Mouse (Mus musculus) kidney, embryonic 16.5 days (tissue): ENCODE measurements around the gene Mtmr10. TPM values are rescaled to one million over a fixed set of nuclear protein-coding genes. Genes with fewer than 3 reads are reported as not detected.

Experiments
- ATAC-seq: fragments of 200-750 bp; cut with Nextera tagmentation; 2 replicates; pipeline ENCODE4 v1.8.0; 2017; ENCODE audit warnings: moderate TSS enrichment; ENCODE audit not compliant: low FRiP score, low TSS enrichment
- H3K27ac ChIP-seq: fragments of 300-500 bp; sonication (generic); 2 replicates; pipeline ENCODE4 v1.5.1; 2014; ENCODE audit warnings: low read length
- H3K27me3 ChIP-seq: fragments of 300-500 bp; sonication (generic); 2 replicates; pipeline ENCODE4 v1.6.1; 2014; ENCODE audit warnings: low read length, control low read depth, mixed read lengths; ENCODE audit not compliant: insufficient read depth
- H3K36me3 ChIP-seq: fragments of 300-500 bp; sonication (generic); 2 replicates; pipeline ENCODE4 v1.6.1; 2014; ENCODE audit warnings: low read length, control low read depth, mixed read lengths; ENCODE audit not compliant: insufficient read depth
- H3K4me1 ChIP-seq: fragments of 300-500 bp; sonication (generic); 2 replicates; pipeline ENCODE4 v1.6.1; 2014; ENCODE audit warnings: low read length, control low read depth, mixed read lengths; ENCODE audit not compliant: insufficient read depth
- H3K4me2 ChIP-seq: fragments of 300-500 bp; sonication (generic); replicated peaks from 2 replicates; pipeline ENCODE4 v1.6.1; 2014; ENCODE audit warnings: low read depth, low read length
- H3K4me3 ChIP-seq: fragments of 300-500 bp; sonication (generic); 2 replicates; pipeline ENCODE4 v1.5.1; 2014; ENCODE audit warnings: mild to moderate bottlenecking, low read length
- H3K9ac ChIP-seq: fragments of 300-500 bp; sonication (generic); replicated peaks from 2 replicates; pipeline ENCODE4 v1.6.1; 2014; ENCODE audit warnings: low read length
- H3K9me3 ChIP-seq: fragments of 300-500 bp; sonication (generic); 2 replicates; pipeline ENCODE4 v1.6.1; 2016; ENCODE audit warnings: low read length, control low read depth
- WGBS: fragments of 180-500 bp; shearing (Covaris S2); extraction: QIAGEN DNeasy Blood & Tissue Kit; methylation state at CpG from one replicate; pipeline ENCODE4 v1.1.7; 2014; 5-methylcytosine and 5-hydroxymethylcytosine counted together
- polyA plus RNA-seq: library from polyadenylated mRNA; unstranded; fragments of >200 nt; fragmentation: Nextera tagmentation; extraction: Ambion mirVana; gene quantifications from 2 replicates; pipeline ENCODE4 v1.2.1, GENCODE M21; 2015

The Mtmr10 gene
- polyA plus RNA-seq, 1 experiment from 2014 or later, result 10.2 TPM

DNA sequence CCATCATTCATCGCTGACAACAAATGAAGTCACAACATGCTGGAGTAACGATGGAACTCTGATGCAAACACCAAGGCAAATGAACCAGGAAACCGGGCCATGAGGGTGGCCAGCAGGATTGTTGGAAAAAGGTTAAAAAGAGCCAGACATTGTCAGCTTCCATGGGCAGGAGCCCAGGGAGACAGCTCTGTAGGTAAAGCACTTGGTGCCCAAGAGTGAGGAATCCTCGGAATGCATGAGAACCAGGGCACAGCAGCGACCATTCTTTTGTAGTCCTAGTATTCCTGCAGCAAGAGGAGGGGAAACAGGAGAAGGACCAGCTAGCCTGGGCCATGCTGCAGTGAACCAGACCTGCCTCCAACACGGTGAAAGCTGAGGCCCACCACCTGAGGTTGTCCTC lies 71.2 kb downstream of the Mtmr10 start:
- H3K4me3 ChIP-seq, result no peak overlapping the region
- H3K4me2 ChIP-seq, result no peak overlapping the region
- no peak for ATAC-seq
- peaks cover 58% of the 10 kb centered on the region for H3K36me3 ChIP-seq
- H3K4me1 ChIP-seq, result no peaks in the 10 kb centered on the region
- H3K9me3 ChIP-seq, result no peaks in the 10 kb centered on the region
- no peaks in the 10 kb centered on the region for H3K27me3 ChIP-seq
- WGBS, result 89% methylated on average over 6 of the region's 6 CpGs
- H3K27ac ChIP-seq, result no peak overlapping the region
- H3K9ac ChIP-seq, result no peak overlapping the region

DNA sequence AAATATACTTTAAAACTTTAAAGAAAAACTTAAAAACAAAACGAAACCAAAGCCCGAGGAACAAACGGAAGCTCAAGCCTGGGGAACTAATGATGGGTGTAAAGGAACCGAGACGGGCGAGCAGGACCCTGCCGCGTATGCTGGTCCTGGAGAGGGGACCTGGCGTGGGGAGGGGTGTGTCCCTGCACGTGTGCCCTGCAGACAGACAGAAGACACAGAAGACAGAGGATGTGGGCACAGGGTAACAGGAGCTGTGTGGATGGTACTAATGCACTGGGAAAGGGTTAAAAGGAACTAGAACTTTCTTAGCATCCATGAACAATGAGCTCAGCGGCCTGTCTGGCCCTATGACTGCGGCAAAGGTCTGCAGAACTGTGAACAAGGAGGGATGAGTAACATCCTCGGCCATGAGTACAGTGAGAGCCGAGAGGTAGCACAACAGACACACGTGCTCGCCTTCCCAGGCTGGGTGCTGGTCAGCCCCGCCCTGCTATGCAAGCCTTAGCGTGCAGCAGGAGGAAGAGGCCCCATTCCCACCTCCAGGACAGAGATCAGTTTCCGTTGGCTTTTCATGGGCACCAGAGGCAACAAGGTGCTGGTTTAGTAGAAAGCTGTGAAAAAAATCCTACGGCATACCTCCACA lies 72.6 kb downstream of the Mtmr10 start:
- H3K36me3 ChIP-seq, result peaks cover 62% of the 10 kb centered on the region

DNA sequence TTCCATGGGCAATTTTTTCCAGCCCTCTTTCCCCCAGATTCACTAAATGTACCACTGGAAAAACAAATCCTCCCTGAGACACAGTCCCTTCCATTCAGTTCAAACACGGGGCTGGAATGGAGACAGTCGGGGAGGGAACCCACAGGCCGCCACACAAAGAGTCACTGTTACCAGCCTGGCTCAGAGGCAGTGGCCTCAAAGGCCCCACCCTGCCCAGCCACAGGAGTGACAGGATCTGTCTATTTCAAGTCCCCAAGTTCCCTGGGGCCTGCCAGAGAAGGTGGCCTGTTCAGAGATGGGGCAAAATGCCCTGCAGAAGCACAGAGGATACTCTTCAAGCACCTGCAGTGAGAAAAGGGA lies 73.1 kb downstream of the Mtmr10 start:
- Histone ChIP-seq H3K27me3 (no peaks in the 10 kb centered on the region), H3K4me1 (no peaks in the 10 kb centered on the region), H3K9ac (no peak overlapping the region), H3K27ac (no peak overlapping the region), H3K9me3 (no peaks in the 10 kb centered on the region), H3K4me2 (no peak overlapping the region), H3K4me3 (no peak overlapping the region), H3K36me3 (peaks cover 66% of the 10 kb centered on the region)
- ATAC-seq, result no peak
- 70% methylated on average over 3 of the region's 3 CpGs for WGBS

More for the DNA sequence above, 72.6 kb downstream of the Mtmr10 start:
- 88% methylated on average over 20 of the region's 20 CpGs for whole genome bisulfite sequencing
- no peak overlapping the region for H3K27ac ChIP-seq
- no peaks in the 10 kb centered on the region for H3K9me3 ChIP-seq
- H3K27me3 ChIP-seq, result no peaks in the 10 kb centered on the region
- no peak overlapping the region for H3K9ac ChIP-seq
- ATAC-seq, result no peak
- no peak overlapping the region for H3K4me2 ChIP-seq
- no peaks in the 10 kb centered on the region for H3K4me1 ChIP-seq
- H3K4me3 ChIP-seq, result no peak overlapping the region

DNA sequence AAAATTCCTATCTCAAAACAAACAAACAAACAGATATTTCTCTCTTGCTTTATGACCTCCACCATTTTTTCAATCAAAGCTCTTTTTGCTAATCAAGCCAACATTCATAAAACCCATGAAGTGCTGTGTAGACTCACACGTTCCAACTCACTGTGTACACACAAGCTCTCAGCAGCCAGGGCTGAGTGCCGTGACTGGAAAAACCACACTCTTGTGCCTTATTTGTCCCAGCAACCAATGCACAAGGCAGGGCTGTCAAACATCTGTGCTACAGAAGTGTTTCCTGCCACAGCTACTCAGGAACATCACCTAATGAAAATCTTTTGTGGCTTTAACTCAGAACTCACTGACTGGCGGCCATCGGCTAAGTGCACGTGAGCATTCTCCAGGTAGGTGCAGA lies 78.4 kb downstream of the Mtmr10 start:
- no peak overlapping the region for H3K4me3 ChIP-seq
- H3K4me2 ChIP-seq, result no peak overlapping the region
- no peak overlapping the region for H3K9ac ChIP-seq
- no peak overlapping the region for H3K27ac ChIP-seq
- no peaks in the 10 kb centered on the region for H3K4me1 ChIP-seq
- no peaks in the 10 kb centered on the region for H3K9me3 ChIP-seq
- no peak for ATAC-seq
- H3K27me3 ChIP-seq, result no peaks in the 10 kb centered on the region
- H3K36me3 ChIP-seq, result peaks cover 50% of the 10 kb centered on the region
- 94% methylated on average over 5 of the region's 5 CpGs for WGBS

DNA sequence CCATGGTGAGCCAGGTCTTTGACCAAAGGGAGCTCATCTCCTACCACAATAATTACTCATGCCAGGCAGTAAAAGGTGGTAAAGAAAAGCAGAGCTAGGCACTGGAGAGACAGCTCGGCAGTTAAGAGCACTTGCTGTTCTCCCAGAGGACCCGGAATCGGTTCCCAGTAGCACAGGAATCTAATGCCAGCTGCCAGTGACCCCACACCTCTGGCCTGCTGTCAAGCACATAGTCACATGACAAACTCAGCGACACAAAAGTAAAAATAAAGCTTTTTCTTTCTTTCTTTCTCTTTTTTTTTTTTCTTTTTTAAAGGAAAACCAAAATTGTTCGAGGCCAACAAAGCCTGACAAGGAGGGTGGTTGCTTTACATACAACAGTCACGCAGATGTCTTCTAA lies 82.4 kb downstream of the Mtmr10 start:
- Histone ChIP-seq H3K27me3 (no peaks in the 10 kb centered on the region), H3K27ac (no peak overlapping the region), H3K4me1 (peaks cover 6% of the 10 kb centered on the region; the same call in 1 of the 2 replicates), H3K36me3 (peaks cover 22% of the 10 kb centered on the region; the same call in 1 of the 2 replicates), H3K4me3 (no peak overlapping the region), H3K4me2 (no peak overlapping the region), H3K9me3 (no peaks in the 10 kb centered on the region), H3K9ac (no peak overlapping the region)
- 84% methylated on average over 6 of the region's 6 CpGs for WGBS
- ATAC-seq, result no peak

DNA sequence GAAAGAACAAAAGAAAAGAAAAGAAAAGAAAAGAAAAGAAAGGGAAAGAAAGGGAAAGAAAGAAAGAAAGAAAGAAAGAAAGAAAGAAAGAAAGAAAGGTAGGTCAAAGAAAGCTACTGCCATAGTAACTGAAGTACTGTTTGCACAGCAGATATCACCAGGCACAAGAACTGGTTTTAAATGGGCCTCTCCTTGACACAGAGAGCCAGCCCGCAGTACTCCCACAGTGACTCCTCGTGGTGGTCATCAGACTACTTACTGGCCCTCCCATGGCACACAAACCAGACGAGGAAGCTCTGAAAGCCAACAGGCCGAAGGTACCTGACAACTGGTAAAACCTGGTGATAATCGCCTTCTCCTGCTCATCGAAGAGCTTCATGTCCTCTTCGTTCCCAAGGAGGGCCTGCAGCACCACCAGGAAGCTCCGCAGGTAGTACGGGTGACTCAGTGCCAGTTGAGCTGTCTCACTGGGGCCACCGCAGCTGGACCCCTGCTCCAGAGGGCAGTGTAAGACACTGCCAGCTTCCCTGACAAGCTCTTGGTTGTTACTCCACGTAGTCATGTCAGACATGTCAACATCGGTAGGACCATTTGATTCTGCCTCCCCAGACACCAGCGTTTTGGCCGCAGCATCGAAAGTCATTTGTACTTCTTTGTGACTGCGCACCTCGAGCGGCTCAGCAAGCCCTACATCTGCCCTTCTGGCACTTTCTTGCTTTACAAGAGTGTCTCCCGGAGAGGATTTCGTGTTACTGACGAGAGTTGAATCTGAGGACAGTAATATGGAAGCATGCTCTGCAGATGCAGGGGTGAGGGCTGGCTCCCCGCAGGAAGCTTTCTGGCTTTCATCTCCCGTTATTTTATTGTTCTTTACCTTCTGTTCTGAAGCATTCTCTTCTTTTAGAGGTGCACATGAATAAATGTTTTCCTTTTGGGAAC lies 84.8 kb downstream of the Mtmr10 start:
- no peak overlapping the region for H3K4me2 ChIP-seq
- ATAC-seq, result no peak
- peaks cover 29% of the 10 kb centered on the region for H3K36me3 ChIP-seq
- no peak overlapping the region for H3K4me3 ChIP-seq
- no peak overlapping the region for H3K9ac ChIP-seq
- WGBS, result 92% methylated on average over 23 of the region's 23 CpGs
- no peaks in the 10 kb centered on the region for H3K9me3 ChIP-seq
- no peaks in the 10 kb centered on the region for H3K27me3 ChIP-seq
- H3K4me1 ChIP-seq, result peaks cover 6% of the 10 kb centered on the region; the same call in 1 of the 2 replicates
- no peak overlapping the region for H3K27ac ChIP-seq

DNA sequence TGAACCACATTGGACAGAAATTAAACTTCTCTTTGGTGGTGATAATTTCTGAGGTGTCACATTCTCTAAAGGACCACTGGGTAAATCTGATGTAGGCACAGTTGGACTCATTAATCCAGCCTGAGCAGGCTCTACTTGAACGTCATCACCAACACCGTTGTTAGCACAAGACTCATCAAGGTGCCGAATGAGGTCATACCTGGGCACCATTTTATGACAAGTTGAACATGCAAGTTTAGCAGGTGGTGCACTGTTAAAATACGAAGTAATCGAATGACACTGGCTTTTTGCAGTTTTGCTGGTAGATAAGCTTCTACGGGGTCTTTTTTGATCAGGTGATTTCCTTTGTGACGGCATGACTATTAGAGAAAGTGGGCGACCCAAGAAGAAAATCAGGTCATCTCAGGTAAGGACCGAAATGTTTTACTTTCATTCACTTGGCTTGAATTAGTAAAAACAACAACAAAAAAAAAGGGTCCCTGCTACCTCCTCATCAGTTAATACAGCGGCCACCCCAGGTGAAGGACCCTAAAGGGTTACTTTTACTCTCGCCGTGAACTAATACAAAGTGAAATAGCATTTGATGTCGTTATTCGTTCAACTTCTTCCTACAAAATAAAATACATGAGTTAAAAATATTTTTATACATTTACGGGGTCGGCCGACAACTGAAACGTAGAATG lies 85.8 kb downstream of the Mtmr10 start:
- Histone ChIP-seq H3K4me3 (peak overlapping the region; percentile 57), H3K9me3 (no peaks in the 10 kb centered on the region), H3K4me1 (peaks cover 6% of the 10 kb centered on the region; the same call in 1 of the 2 replicates), H3K36me3 (peaks cover 34% of the 10 kb centered on the region), H3K27ac (peak overlapping the region; percentile 95), H3K27me3 (no peaks in the 10 kb centered on the region), H3K4me2 (peak overlapping the region; percentile 80), H3K9ac (peak overlapping the region; percentile 71)
- 10% methylated on average over 18 of the region's 18 CpGs for WGBS
- ATAC-seq, result peak; percentile 10; the same call in 1 of the 2 replicates

DNA sequence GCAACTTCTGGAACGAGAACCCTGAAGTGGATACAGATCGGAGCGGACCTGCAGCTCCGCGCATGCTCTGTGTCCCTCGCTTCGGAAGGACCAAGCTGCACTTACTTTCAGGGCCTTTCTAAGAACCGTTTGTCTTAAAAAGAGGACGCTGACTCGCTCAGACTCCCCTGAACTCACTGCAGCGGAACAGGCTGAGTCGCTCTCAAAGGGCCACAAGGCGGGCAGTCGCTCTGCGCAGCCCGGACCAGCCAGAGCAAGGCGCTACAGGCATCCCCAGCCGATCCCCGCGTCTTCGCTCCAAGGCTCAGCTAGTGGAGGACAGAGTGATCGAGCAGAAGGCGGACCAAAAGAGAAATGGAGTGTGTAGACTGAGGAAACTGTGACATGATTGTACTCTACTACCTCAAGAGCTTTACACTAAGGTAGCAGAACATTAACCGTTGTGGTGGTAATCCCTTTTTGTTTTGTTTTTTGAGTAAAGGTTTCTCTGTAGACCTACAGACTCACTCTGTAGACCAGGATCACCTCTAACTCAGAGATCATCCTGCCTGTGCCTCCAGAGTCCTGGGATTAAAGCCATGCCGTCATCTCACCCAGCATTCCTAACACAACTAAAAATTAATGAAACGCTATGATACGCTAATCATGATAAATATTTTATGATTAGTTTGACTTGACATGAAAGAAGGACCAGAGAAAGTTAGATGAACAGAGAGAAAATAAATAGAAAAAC lies 86.5 kb downstream of the Mtmr10 start, which contains the start of gene Fan1:
Gene Fan1, minus strand, starts transcription at position 266 of the 733 bp plus-strand sequence.
- Histone ChIP-seq H3K4me3 (peak within 1 kb of the TSS; percentile 57), H3K4me2 (peak within 1 kb of the TSS; percentile 80), H3K27ac (peak within 1 kb of the TSS; percentile 95), H3K9me3 (no peaks in the 10 kb centered on the region), H3K9ac (peak within 1 kb of the TSS; percentile 71), H3K4me1 (peaks cover 6% of the 10 kb centered on the region; the same call in 1 of the 2 replicates), H3K36me3 (peaks cover 32% of the 10 kb centered on the region), H3K27me3 (no peaks in the 10 kb centered on the region)
- WGBS, result 3% methylated on average over 27 of the region's 27 CpGs
- ATAC-seq, result peak; percentile 99
